ENCODE assay signal across 8 mouse cellular contexts in genomic region chr17:47736856-47737255, GRCm38 (mm10). TPM values are rescaled to one million over a fixed set of nuclear protein-coding genes. Genes with fewer than 3 reads are reported as not detected.
DNase-seq lines count a peak whose midpoint lies in the region; ATAC-seq lines count a peak whose summit lies in the region.

Gene Tfeb, plus strand, starts transcription at chr17:47737030.

- peaks cover 64% of the 10 kb centered on the region for H3K27me3 ChIP-seq in forebrain, embryonic 10.5 days (ENCODE audit: poor library complexity, severe bottlenecking)
- H3K27me3 ChIP-seq in heart, embryonic 14.5 days (ENCODE audit: control insufficient read depth, insufficient read depth, low read length): no peaks in the 10 kb centered on the region
- peaks cover 43% of the 10 kb centered on the region for H3K27me3 ChIP-seq in liver, embryonic 12.5 days (replicated peaks)
- no peaks in the 10 kb centered on the region for H3K27me3 ChIP-seq in splenic B cell, adult 2 months (ENCODE audit: control insufficient read depth, insufficient read depth, low read length, poor library complexity, severe bottlenecking)

- DNase-seq in CD8-positive naive resting alpha-beta T cell, adult 2 months (ENCODE audit: low read depth in 2 of 2, low spot score in 2 of 2): peak; percentile 96 to 97
- peak; percentile 75 for DNase-seq in c-Kit-positive CD71-negative TER-119-negative erythroid progenitor cells, embryonic 14.5 days (ENCODE audit: low read depth)
- peak; percentile 90 for DNase-seq in forebrain, embryonic 10.5 days (ENCODE audit: extremely low spot score, low spot score)
- peak; percentile 98 for DNase-seq in kidney, postnatal 14 days
- peak; percentile 95 for DNase-seq in naive thymus-derived CD4-positive, alpha-beta T cell, adult 2 months (ENCODE audit: low read depth)
- DNase-seq in splenic B cell, adult 2 months (ENCODE audit: low read depth, low spot score): peak; percentile 96

- H3K27ac ChIP-seq in forebrain, embryonic 10.5 days: peak within 1 kb of the TSS; percentile 71
- peak within 1 kb of the TSS; percentile 89 to 95 for H3K27ac ChIP-seq in heart, embryonic 14.5 days (replicated peaks in 1 of 2; ENCODE audit: control insufficient read depth in 1 of 2, insufficient read depth in 1 of 2, low read depth in 2 of 2, low read length in 2 of 2)
- peak within 1 kb of the TSS; percentile 76 for H3K27ac ChIP-seq in liver, embryonic 12.5 days

- peak within 1 kb of the TSS; percentile 95 for H3K9ac ChIP-seq in heart, embryonic 14.5 days (ENCODE audit: low read length)
- H3K9ac ChIP-seq in liver, embryonic 12.5 days: peak within 1 kb of the TSS; percentile 74

- H3K36me3 ChIP-seq in forebrain, embryonic 10.5 days (replicated peaks): no peaks in the 10 kb centered on the region
- 0 out of 2 replicates have a peak, but pooled peaks cover 5% of the 10 kb centered on the region for H3K36me3 ChIP-seq in heart, embryonic 14.5 days (ENCODE audit: control insufficient read depth, insufficient read depth, low read length)
- no peaks in the 10 kb centered on the region for H3K36me3 ChIP-seq in liver, embryonic 12.5 days
- H3K36me3 ChIP-seq in splenic B cell, adult 2 months (ENCODE audit: control insufficient read depth, insufficient read depth, low read length, poor library complexity, severe bottlenecking): no peaks in the 10 kb centered on the region; the same call in 1 of the 2 replicates

- peak within 1 kb of the TSS; percentile 82 for H3K4me2 ChIP-seq in heart, embryonic 14.5 days (ENCODE audit: low read length)
- H3K4me2 ChIP-seq in liver, embryonic 12.5 days: peak within 1 kb of the TSS; percentile 100

- H3K4me3 ChIP-seq in forebrain, embryonic 10.5 days: peak within 1 kb of the TSS; percentile 68
- H3K4me3 ChIP-seq in heart, embryonic 14.5 days (ENCODE audit: control insufficient read depth in 1 of 2, insufficient read depth in 1 of 2, low read depth in 1 of 2, low read length in 2 of 2): peak within 1 kb of the TSS; percentile 88 to 90
- H3K4me3 ChIP-seq in liver, embryonic 12.5 days: peak within 1 kb of the TSS; percentile 68

- H3K4me1 ChIP-seq in forebrain, embryonic 10.5 days: peaks cover 34% of the 10 kb centered on the region
- H3K4me1 ChIP-seq in heart, embryonic 14.5 days (ENCODE audit: control insufficient read depth in 2 of 2, insufficient read depth in 2 of 2, low read length in 2 of 2): peaks cover 17 to 32% of the 10 kb centered on the region in 2 experiments
- peaks cover 34% of the 10 kb centered on the region for H3K4me1 ChIP-seq in liver, embryonic 12.5 days

- WGBS in forebrain, embryonic 10.5 days: under 1% methylated on average over 47 of the region's 47 CpGs
- under 1% methylated on average over 45 of the region's 47 CpGs for WGBS in heart, embryonic 14.5 days
- WGBS in liver, embryonic 12.5 days (ENCODE audit: insufficient replicate concordance): under 1% methylated on average over 47 of the region's 47 CpGs

- no peaks in the 10 kb centered on the region for H3K9me3 ChIP-seq in forebrain, embryonic 10.5 days
- no peaks in the 10 kb centered on the region for H3K9me3 ChIP-seq in heart, embryonic 14.5 days (ENCODE audit: control insufficient read depth, low read length)
- H3K9me3 ChIP-seq in liver, embryonic 12.5 days (replicated peaks): no peaks in the 10 kb centered on the region

- ATAC-seq in heart, embryonic 14.5 days (ENCODE audit: insufficient number of reproducible peaks, insufficient read depth, low FRiP score, low read depth): peak; percentile 68
- peak; percentile 81 for ATAC-seq in liver, embryonic 12.5 days

RNA-seq across cellular contexts. Expression of gene Tfeb, which starts in this region (rescaled TPM):
- 1.9 and 2.2 TPM in 2 replicates for polyA plus RNA-seq in forebrain, embryonic 10.5 days (2016; fragmentation: Nextera tagmentation; extraction: Ambion mirVana)
- 17.8 and 21.2 TPM in 2 replicates for polyA plus RNA-seq in heart, embryonic 14.5 days (2014; fragmentation: Nextera tagmentation; extraction: Ambion mirVana)
- polyA plus RNA-seq in liver, embryonic 12.5 days (2016; fragmentation: Nextera tagmentation; extraction: Ambion mirVana): 5.6 and 5.8 TPM in 2 replicates

Comparison
In these comparisons a context has a peak if more than half of its experiments do, and no peak if none do; other contexts are left out.
1. Peak in every context shown above with its lines: DNase-seq, ATAC-seq, H3K4me3 ChIP-seq and H3K27ac ChIP-seq.